Comparison of ENCODE assay signal across 7 mouse cellular contexts in genomic region chr9:27739287-27739686, GRCm38 (mm10). TPM values are rescaled to one million over a fixed set of nuclear protein-coding genes. Genes with fewer than 3 reads are reported as not detected.
A peak's percentile ranks its signal among the peaks of the same experiment; 100 is the strongest.
DNase-seq lines count a peak whose midpoint lies in the region; ATAC-seq and TF ChIP-seq lines count a peak whose summit lies in the region.

No protein-coding gene starts in this region.

- no peak overlapping the region for H3K27ac ChIP-seq in hindbrain, postnatal 0 days
- H3K27ac ChIP-seq in hindbrain, embryonic 12.5 days: no peak overlapping the region
- H3K27ac ChIP-seq in ES-E14 (ENCODE audit: insufficient read depth, low read depth, low read length, poor library complexity, severe bottlenecking): no peak overlapping the region
- H3K27ac ChIP-seq in embryonic facial prominence, embryonic 11.5 days (replicated peaks; ENCODE audit: low read depth, low read length): no peak overlapping the region
- H3K27ac ChIP-seq in lung, embryonic 16.5 days (ENCODE audit: low read length): no peak overlapping the region

- peak; percentile 62 for TF ChIP-seq CTCF in hindbrain, postnatal 0 days (IDR thresholded peaks at IDR 0.05; ENCODE audit: low read depth)

- H3K27me3 ChIP-seq in hindbrain, postnatal 0 days (ENCODE audit: insufficient read depth, low read length): no peaks in the 10 kb centered on the region
- no peaks in the 10 kb centered on the region for H3K27me3 ChIP-seq in hindbrain, embryonic 12.5 days
- H3K27me3 ChIP-seq in embryonic facial prominence, embryonic 11.5 days (ENCODE audit: control insufficient read depth, insufficient read depth, low read length): no peaks in the 10 kb centered on the region
- H3K27me3 ChIP-seq in lung, embryonic 16.5 days (ENCODE audit: control insufficient read depth, insufficient read depth, low read depth, low read length): no peaks in the 10 kb centered on the region

- H3K9ac ChIP-seq in hindbrain, postnatal 0 days (replicated peaks; ENCODE audit: low read length): no peak overlapping the region
- H3K9ac ChIP-seq in hindbrain, embryonic 12.5 days: no peak overlapping the region
- H3K9ac ChIP-seq in ES-E14 (ENCODE audit: insufficient read depth, low read depth, low read length, poor library complexity, severe bottlenecking): no peak overlapping the region
- no peak overlapping the region for H3K9ac ChIP-seq in embryonic facial prominence, embryonic 11.5 days (replicated peaks; ENCODE audit: low read length)
- H3K9ac ChIP-seq in lung, embryonic 16.5 days (ENCODE audit: low read length): no peak overlapping the region

- no peak overlapping the region for H3K4me3 ChIP-seq in hindbrain, postnatal 0 days (ENCODE audit: low read length)
- no peak overlapping the region for H3K4me3 ChIP-seq in hindbrain, embryonic 12.5 days
- H3K4me3 ChIP-seq in ES-E14 (ENCODE audit: insufficient read depth in 1 of 2, low read depth in 1 of 2, low read length in 2 of 2, poor library complexity in 1 of 2, severe bottlenecking in 1 of 2): no peak overlapping the region
- no peak overlapping the region for H3K4me3 ChIP-seq in embryonic facial prominence, embryonic 11.5 days (ENCODE audit: low read depth, low read length)
- no peak overlapping the region for H3K4me3 ChIP-seq in lung, embryonic 16.5 days (ENCODE audit: low read length)

- DNase-seq in hindbrain, postnatal 0 days (ENCODE audit: low spot score): peak; percentile 43
- DNase-seq in 3T3-L1 (ENCODE audit: low read depth, low spot score): peak; percentile 34
- DNase-seq in ES-E14 (ENCODE audit: low read depth, low spot score): peak; percentile 50
- DNase-seq in embryonic facial prominence, embryonic 11.5 days (ENCODE audit: low spot score): peak; percentile 55
- no peak for DNase-seq in frontal cortex, postnatal 14 days (ENCODE audit: low spot score in 2 of 2)

- H3K4me1 ChIP-seq in hindbrain, postnatal 0 days (ENCODE audit: insufficient read depth, low read length): no peaks in the 10 kb centered on the region
- H3K4me1 ChIP-seq in hindbrain, embryonic 12.5 days: no peaks in the 10 kb centered on the region
- H3K4me1 ChIP-seq in ES-E14 (ENCODE audit: control insufficient read depth in 2 of 2, insufficient read depth in 2 of 2, low read length in 2 of 2, poor library complexity in 1 of 2): no peaks in the 10 kb centered on the region
- H3K4me1 ChIP-seq in embryonic facial prominence, embryonic 11.5 days (ENCODE audit: control insufficient read depth, insufficient read depth, low read length): no peaks in the 10 kb centered on the region
- H3K4me1 ChIP-seq in lung, embryonic 16.5 days (replicated peaks; ENCODE audit: control insufficient read depth, insufficient read depth, low read length): no peaks in the 10 kb centered on the region

- in situ Hi-C loops in ES-E14 (cut with MboI; ENCODE audit: low sequenced_read_pairs in 2 of 2, unreplicated experiment in 2 of 2): loop anchor here in 1 of 2 experiments (25.0 kb wide), 1 partner anchor 327 kb away; no protein-coding TSS in a partner anchor

- 42% methylated on average over 3 of the region's 3 CpGs for WGBS in hindbrain, postnatal 0 days
- 32% methylated on average over 3 of the region's 3 CpGs for WGBS in hindbrain, embryonic 12.5 days
- 19% methylated on average over 3 of the region's 3 CpGs for WGBS in embryonic facial prominence, embryonic 11.5 days
- WGBS in lung, embryonic 16.5 days: 28% methylated on average over 3 of the region's 3 CpGs

- no peaks in the 10 kb centered on the region for H3K9me3 ChIP-seq in hindbrain, postnatal 0 days (ENCODE audit: low read length)
- no peaks in the 10 kb centered on the region for H3K9me3 ChIP-seq in hindbrain, embryonic 12.5 days (replicated peaks)
- no peaks in the 10 kb centered on the region for H3K9me3 ChIP-seq in ES-E14 (ENCODE audit: control insufficient read depth, insufficient read depth, low read depth, low read length)
- H3K9me3 ChIP-seq in embryonic facial prominence, embryonic 11.5 days (replicated peaks; ENCODE audit: control insufficient read depth, low read length): no peaks in the 10 kb centered on the region
- H3K9me3 ChIP-seq in lung, embryonic 16.5 days (ENCODE audit: control insufficient read depth, low read length): no peaks in the 10 kb centered on the region

- ATAC-seq in hindbrain, postnatal 0 days: no peak
- ATAC-seq in hindbrain, embryonic 12.5 days (ENCODE audit: low FRiP score): no peak
- ATAC-seq in embryonic facial prominence, embryonic 11.5 days (replicated peaks; ENCODE audit: insufficient number of reproducible peaks, low FRiP score, low TSS enrichment, low read depth): no peak
- peak; percentile 57 for ATAC-seq in lung, embryonic 16.5 days (ENCODE audit: low read depth)

- no peak overlapping the region for H3K4me2 ChIP-seq in hindbrain, postnatal 0 days (ENCODE audit: low read depth, low read length)
- H3K4me2 ChIP-seq in hindbrain, embryonic 12.5 days (replicated peaks): no peak overlapping the region
- H3K4me2 ChIP-seq in embryonic facial prominence, embryonic 11.5 days (ENCODE audit: low read depth, low read length): no peak overlapping the region
- no peak overlapping the region for H3K4me2 ChIP-seq in lung, embryonic 16.5 days (ENCODE audit: low read depth, low read length)

- H3K36me3 ChIP-seq in hindbrain, postnatal 0 days (ENCODE audit: insufficient read depth, low read length): no peaks in the 10 kb centered on the region
- no peaks in the 10 kb centered on the region for H3K36me3 ChIP-seq in hindbrain, embryonic 12.5 days
- H3K36me3 ChIP-seq in ES-E14 (ENCODE audit: control insufficient read depth, insufficient read depth, low read length, poor library complexity, severe bottlenecking): no peaks in the 10 kb centered on the region
- no peaks in the 10 kb centered on the region for H3K36me3 ChIP-seq in embryonic facial prominence, embryonic 11.5 days (replicated peaks; ENCODE audit: control insufficient read depth, insufficient read depth, low read depth, low read length)
- H3K36me3 ChIP-seq in lung, embryonic 16.5 days (ENCODE audit: control insufficient read depth, insufficient read depth, low read length): no peaks in the 10 kb centered on the region

TF ChIP-seq in ES-E14, 5 proteins besides CTCF, POLR2A, EP300 and RAD21:
- TF ChIP-seq MAFK (IDR thresholded peaks at IDR 0.05; ENCODE audit: insufficient read depth, low read depth, low read length): no peak
- no peak for TF ChIP-seq CHD2 (IDR thresholded peaks at IDR 0.05; ENCODE audit: low read depth, low read length)
- TF ChIP-seq HCFC1 (IDR thresholded peaks at IDR 0.05; ENCODE audit: borderline replicate concordance, insufficient read depth, low read length): no peak
- peak; percentile 57; the same call in 1 of the 2 replicates for TF ChIP-seq ZC3H11A (IDR thresholded peaks at IDR 0.05; ENCODE audit: borderline replicate concordance, low read depth, low read length)
- TF ChIP-seq ZNF384 (IDR thresholded peaks at IDR 0.05; ENCODE audit: low read depth, low read length): no peak

RNA-seq across cellular contexts. Expression of gene Opcml, which starts 51.3 kb away (rescaled TPM):
- total RNA-seq in hindbrain, postnatal 0 days (2014; rRNA removed): 88.2 and 102 TPM in 2 replicates
- 48.3 and 51.3 TPM in 2 replicates for polyA plus RNA-seq in hindbrain, postnatal 0 days (2015; fragmentation: Nextera tagmentation; extraction: Ambion mirVana)
- polyA plus RNA-seq in hindbrain, embryonic 12.5 days (2016; fragmentation: Nextera tagmentation; extraction: Ambion mirVana): 10.6 and 10.8 TPM in 2 replicates
- total RNA-seq in ES-E14 (2012; rRNA removed): 0.16 and 0.49 TPM in 2 replicates
- polyA plus RNA-seq in embryonic facial prominence, embryonic 11.5 days (2014; fragmentation: Nextera tagmentation; extraction: Ambion mirVana): 1.7 and 2.3 TPM in 2 replicates
- 10.1 and 11.7 TPM in 2 replicates for polyA plus RNA-seq in lung, embryonic 16.5 days (2015; fragmentation: Nextera tagmentation; extraction: Ambion mirVana)

Comparison
In these comparisons a context has a peak if more than half of its experiments do, and no peak if none do; other contexts are left out.
1. DNase-seq: peak in hindbrain, postnatal 0 days (single experiment), 3T3-L1 (single experiment), ES-E14 (single experiment) and embryonic facial prominence, embryonic 11.5 days (single experiment); none in frontal cortex, postnatal 14 days (0 of 2).